Mouse (Mus musculus): ENCODE results near the gene Wdr92. TPM values are rescaled to one million over a fixed set of nuclear protein-coding genes. Genes with fewer than 3 reads are reported as not detected.
A peak's percentile ranks its signal among the peaks of the same experiment; 100 is the strongest.

The Wdr92 gene
- polyA plus RNA-seq, 1 experiment from 2014 or later: 19.8 TPM

- ChIA-PET POLR2A (no interaction called here), CTCF (interaction anchor here (1.1 to 4.2 kb wide), 4 partner anchors 10 to 74 kb away, joined by 3 to 15 read pairs (median 4); no protein-coding TSS in a partner anchor)
- TF ChIP-seq CTCF (IDR thresholded peaks at IDR 0.05): no peak
- DNase-seq (ENCODE audit: low read depth, low spot score) (no peak), ATAC-seq (peak; percentile 19)
- H3K27me3 ChIP-seq: no peaks in the 10 kb centered on the region
- in situ Hi-C loops (cut with MboI; ENCODE audit: low pct_unique_long_range_greater_than_20kb): no loop called here
These were observed 10.8 kb upstream of the Wdr92 start for GRCm38 (mm10) chr11:17170938-17171729.

- DNase-seq (ENCODE audit: low read depth, low spot score) (no peak), ATAC-seq (no peak)
- ChIA-PET POLR2A (no interaction called here), CTCF (interaction anchor here (1.1 to 4.2 kb wide), 4 partner anchors 11 to 72 kb away, joined by 3 to 15 read pairs (median 4); no protein-coding TSS in a partner anchor)
- in situ Hi-C loops (cut with MboI; ENCODE audit: low pct_unique_long_range_greater_than_20kb): no loop called here
- no peaks in the 10 kb centered on the region for H3K27me3 ChIP-seq
- no peak for TF ChIP-seq CTCF (IDR thresholded peaks at IDR 0.05)
These were observed 9.6 kb upstream of the Wdr92 start for GRCm38 (mm10) chr11:17172300-17172699.

- no peak for TF ChIP-seq CTCF (IDR thresholded peaks at IDR 0.05)
- CTCF ChIA-PET: interaction anchor here (1.5 to 1.6 kb wide), 3 partner anchors 13 to 25 kb away, joined by 3 to 6 read pairs (median 4); no protein-coding TSS in a partner anchor
- H3K27me3 ChIP-seq: no peaks in the 10 kb centered on the region
- ATAC-seq (peak; percentile 71), DNase-seq (ENCODE audit: low read depth, low spot score) (no peak)
- POLR2A ChIA-PET: no interaction called here
- in situ Hi-C loops (cut with MboI; ENCODE audit: low pct_unique_long_range_greater_than_20kb): no loop called here
These were observed 5.3 kb upstream of the Wdr92 start for GRCm38 (mm10) chr11:17176638-17177037.

GRCm38 (mm10) chr11:17180753-17181152, 1.2 kb upstream of the Wdr92 start:
- DNase-seq (ENCODE audit: low read depth, low spot score) (no peak), ATAC-seq (no peak)
- no peak for TF ChIP-seq CTCF (IDR thresholded peaks at IDR 0.05)
- ChIA-PET CTCF (interaction anchor here (2.5 kb wide), 1 partner anchor 12 kb away, joined by 10 read pairs; no protein-coding TSS in a partner anchor), POLR2A (no interaction called here)
- H3K27me3 ChIP-seq: no peaks in the 10 kb centered on the region
- in situ Hi-C loops (cut with MboI; ENCODE audit: low pct_unique_long_range_greater_than_20kb): no loop called here

GRCm38 (mm10) chr11:17183165-17183564, 1.3 kb downstream of the Wdr92 start:
- ChIA-PET POLR2A (no interaction called here), CTCF (no interaction called here)
- no peak for DNase-seq (ENCODE audit: low read depth, low spot score)
- in situ Hi-C loops (cut with MboI; ENCODE audit: low pct_unique_long_range_greater_than_20kb): no loop called here
- H3K27me3 ChIP-seq: no peaks in the 10 kb centered on the region
- TF ChIP-seq CTCF (IDR thresholded peaks at IDR 0.05): no peak
- no peak for ATAC-seq

GRCm38 (mm10) chr11:17187649-17188048, 5.7 kb downstream of the Wdr92 start:
- CTCF ChIA-PET: interaction anchor here (0.9 to 1.6 kb wide), 4 partner anchors 8 to 27 kb away, joined by 3 to 4 read pairs (median 3); no protein-coding TSS in a partner anchor
- no peak for TF ChIP-seq CTCF (IDR thresholded peaks at IDR 0.05)
- no peak for DNase-seq (ENCODE audit: low read depth, low spot score)
- ATAC-seq: no peak
- in situ Hi-C loops (cut with MboI; ENCODE audit: low pct_unique_long_range_greater_than_20kb): no loop called here
- H3K27me3 ChIP-seq: no peaks in the 10 kb centered on the region
- POLR2A ChIA-PET: no interaction called here

GRCm38 (mm10) chr11:17188786-17189185, 6.9 kb downstream of the Wdr92 start:
- POLR2A ChIA-PET: no interaction called here
- in situ Hi-C loops (cut with MboI; ENCODE audit: low pct_unique_long_range_greater_than_20kb): no loop called here

GRCm38 (mm10) chr11:17192151-17192844, 10.4 kb downstream of the Wdr92 start:
- H3K27me3 ChIP-seq: no peaks in the 10 kb centered on the region
- ATAC-seq (no peak), DNase-seq (ENCODE audit: low read depth, low spot score) (no peak)
- in situ Hi-C loops (cut with MboI; ENCODE audit: low pct_unique_long_range_greater_than_20kb): no loop called here
- ChIA-PET CTCF (interaction anchor here (0.8 to 2.2 kb wide), 4 partner anchors 10 to 225 kb away, joined by 3 to 10 read pairs (median 6); partner anchors contain the start of gene Wdr92), POLR2A (no interaction called here)
- peak; percentile 42 for TF ChIP-seq CTCF (IDR thresholded peaks at IDR 0.05)

More at GRCm38 (mm10) chr11:17188786-17189185, 6.9 kb downstream of the Wdr92 start:
- no peak for TF ChIP-seq CTCF (IDR thresholded peaks at IDR 0.05)
- ATAC-seq: no peak
- no peak for DNase-seq (ENCODE audit: low read depth, low spot score)
- CTCF ChIA-PET: interaction anchor here (1.2 to 1.6 kb wide), 4 partner anchors 11 to 28 kb away, joined by 3 to 4 read pairs (median 4); no protein-coding TSS in a partner anchor
- H3K27me3 ChIP-seq: no peaks in the 10 kb centered on the region

- in situ Hi-C loops (cut with MboI; ENCODE audit: low pct_unique_long_range_greater_than_20kb): no loop called here
- ChIA-PET CTCF (no interaction called here), POLR2A (no interaction called here)
- DNase-seq (ENCODE audit: low read depth, low spot score): no peak
- no peaks in the 10 kb centered on the region for H3K27me3 ChIP-seq
- TF ChIP-seq CTCF (IDR thresholded peaks at IDR 0.05): no peak
- no peak for ATAC-seq
These were observed 17.3 kb downstream of the Wdr92 start for GRCm38 (mm10) chr11:17199170-17199569.

- DNase-seq (ENCODE audit: low read depth, low spot score) (no peak), ATAC-seq (no peak)
- ChIA-PET CTCF (no interaction called here), POLR2A (no interaction called here)
- in situ Hi-C loops (cut with MboI; ENCODE audit: low pct_unique_long_range_greater_than_20kb): loop anchor here (5.0 to 25.0 kb wide), 2 partner anchors 38 to 688 kb away; partner anchors contain the start of gene Sec61g
- no peak for TF ChIP-seq CTCF (IDR thresholded peaks at IDR 0.05)
- no peaks in the 10 kb centered on the region for H3K27me3 ChIP-seq
These were observed 18.1 kb downstream of the Wdr92 start for GRCm38 (mm10) chr11:17199840-17200501.

Measured in Patski (cell line).